Mouse (Mus musculus): Measurements from ENCODE around the gene Mfn2. TPM values are rescaled to one million over a fixed set of nuclear protein-coding genes. Genes with fewer than 3 reads are reported as not detected.

Gene Mfn2
- 58.3 and 58.5 TPM in 2 replicates for polyA plus RNA-seq (2012; rRNA removed)

DNA sequence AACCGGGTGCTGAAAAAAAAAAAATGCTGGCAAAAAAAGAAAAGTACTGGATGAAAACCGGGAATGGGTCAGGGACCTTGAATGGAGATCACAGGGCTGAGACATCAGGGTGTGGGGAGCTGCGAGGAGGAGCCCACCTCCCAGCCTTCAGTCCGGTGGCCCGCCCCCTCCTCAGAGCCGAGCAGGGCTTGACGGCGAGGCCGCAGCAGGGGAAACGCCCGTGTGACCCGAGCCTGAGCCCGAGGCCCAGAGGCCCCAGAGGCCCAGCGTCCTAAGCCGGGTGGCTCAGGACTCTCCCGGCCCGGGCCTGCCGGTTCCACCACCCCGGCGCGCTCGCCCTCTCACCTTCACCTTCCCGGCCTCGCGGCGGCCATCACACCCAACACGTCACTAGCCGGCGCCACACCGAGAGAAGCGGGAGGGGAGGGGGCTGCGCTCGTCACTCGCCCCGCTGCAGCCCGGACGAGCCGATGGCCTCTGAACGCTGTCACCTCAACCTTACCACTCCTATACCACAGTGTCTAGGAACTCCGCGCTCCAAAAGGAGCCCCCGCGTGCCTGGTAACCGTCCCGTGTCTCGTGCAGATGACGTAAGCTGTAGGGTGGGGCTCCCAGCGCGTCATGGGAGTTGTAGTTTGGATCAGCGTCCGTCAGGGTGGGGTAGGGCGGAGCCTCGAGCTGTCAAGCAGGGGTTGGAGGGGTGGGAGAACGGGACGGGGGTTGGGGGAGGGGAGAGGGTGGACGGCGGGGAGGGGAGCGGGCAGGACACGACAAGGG is at the start of gene Mfn2:
Gene Mfn2 (minus strand): TSS at position 392 of the 777 bp plus-strand sequence.

DNA sequence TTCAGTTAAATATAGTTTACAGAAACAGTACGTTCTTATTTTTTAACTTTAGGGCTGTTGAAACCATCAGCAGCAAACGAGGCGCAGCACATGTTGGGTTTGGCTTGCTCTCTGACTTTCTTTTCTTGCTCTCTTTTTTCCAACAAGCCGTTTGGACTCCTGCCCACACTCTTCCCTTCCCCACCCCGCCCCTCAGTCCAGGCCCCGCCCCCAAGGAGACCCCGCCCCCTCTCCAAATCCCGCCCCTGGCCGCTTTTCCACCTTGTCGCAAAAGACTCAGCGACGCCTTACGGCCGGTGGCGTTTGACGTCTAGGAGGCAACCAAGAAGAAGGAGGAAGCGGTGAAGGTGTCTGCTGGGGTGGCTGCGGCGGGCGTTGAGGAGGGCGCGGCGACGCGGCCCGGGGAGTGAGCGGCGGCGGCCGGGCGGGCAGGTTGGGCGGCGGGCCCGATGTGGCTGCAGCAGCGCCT is 36.1 kb upstream of the Mfn2 start, which contains the start of gene 2510039O18Rik:
Gene 2510039O18Rik (plus strand): TSS at position 320 of the 469 bp plus-strand sequence.

GRCm38 (mm10) chr4:147936331-147936954 is 31.9 kb upstream of the Mfn2 start, which contains the start of gene Plod1:
Gene Plod1, minus strand, starts transcription at chr4:147936767.

GRCm38 (mm10) chr4:147868450-147869031 is 36.0 kb downstream of the Mfn2 start, which contains the start of the genes Miip and Fv1:
Gene Miip, minus strand, starts transcription at chr4:147868816.
Gene Fv1, plus strand, starts transcription at chr4:147868979.

DNA sequence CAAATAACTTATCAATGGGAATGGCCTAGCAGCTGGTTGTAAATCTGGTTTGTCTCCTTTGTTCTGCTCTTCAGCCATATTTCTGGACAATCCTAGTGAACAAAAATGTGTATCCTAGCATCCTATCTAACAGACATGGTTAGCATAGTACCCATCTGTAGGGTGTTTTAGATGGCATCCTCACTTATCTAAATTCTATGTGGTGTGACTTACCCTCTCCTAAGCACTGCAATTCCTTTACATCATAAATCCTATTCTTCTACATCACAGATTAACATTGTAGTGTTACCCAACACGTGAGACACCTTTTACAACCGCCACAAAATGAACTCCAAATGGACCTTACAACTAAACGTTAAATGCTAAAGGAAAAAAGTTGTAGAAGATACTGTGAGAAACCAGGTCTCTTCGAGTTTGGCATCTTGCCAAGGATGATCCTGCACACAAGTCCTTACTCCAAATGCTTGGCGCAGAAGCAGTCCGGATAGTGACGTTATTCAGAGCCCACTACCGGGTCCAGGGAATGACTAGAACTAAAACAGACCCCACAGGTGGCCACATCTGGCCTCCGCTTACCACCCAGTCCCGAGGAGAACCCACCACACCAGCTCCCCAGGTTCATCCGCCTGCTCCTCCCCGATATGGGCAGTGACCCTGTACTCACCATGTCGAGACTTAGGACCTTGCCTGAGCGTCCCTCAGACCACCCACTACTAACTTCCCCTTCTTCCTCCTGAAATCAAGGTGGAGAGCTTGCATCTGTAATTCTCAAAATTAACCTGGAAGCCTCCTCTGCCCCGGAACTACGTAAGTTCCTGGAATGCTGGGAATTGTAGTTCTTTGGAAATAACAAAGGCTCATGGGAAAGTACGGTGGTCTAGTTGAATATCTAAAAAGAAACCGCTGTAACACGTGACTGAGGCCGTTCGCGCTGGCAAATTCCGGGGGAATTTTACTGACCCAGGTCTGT is 56.6 kb downstream of the Mfn2 start, which contains the start of gene Zfp933:
Gene Zfp933 (minus strand): TSS at position 753 of the 970 bp plus-strand sequence.

Other genes with a start within 250 kb of the Mfn2 start
- not detected in 2 replicates for gene Zfp534, start 202.2 kb downstream of the Mfn2 start, polyA plus RNA-seq (2012; rRNA removed)
- gene Zfp984, start 94.9 kb downstream of the Mfn2 start, polyA plus RNA-seq (2012; rRNA removed): 3.5 and 3.6 TPM in 2 replicates
- gene Zfp933, start 56.3 kb downstream of the Mfn2 start, polyA plus RNA-seq (2012; rRNA removed): 7.0 and 8.1 TPM in 2 replicates
- gene Miip, start 35.9 kb downstream of the Mfn2 start, polyA plus RNA-seq (2012; rRNA removed): 108 and 125 TPM in 2 replicates
- gene Fv1, start 35.7 kb downstream of the Mfn2 start, polyA plus RNA-seq (2012; rRNA removed): 10.0 and 11.1 TPM in 2 replicates
- gene Plod1, start 32.1 kb upstream of the Mfn2 start, polyA plus RNA-seq (2012; rRNA removed): 19.6 and 37.3 TPM in 2 replicates
- 49.3 and 49.4 TPM in 2 replicates for gene 2510039O18Rik, start 36.2 kb upstream of the Mfn2 start, polyA plus RNA-seq (2012; rRNA removed)
- gene Nppb, start 81.1 kb upstream of the Mfn2 start, polyA plus RNA-seq (2012; rRNA removed): 0.26 TPM in 1 of 2 replicates, not detected in the other
- 0.65 and 1.1 TPM in 2 replicates for gene Nppa, start 96.0 kb upstream of the Mfn2 start, polyA plus RNA-seq (2012; rRNA removed)
- gene Clcn6, start 134.1 kb upstream of the Mfn2 start, polyA plus RNA-seq (2012; rRNA removed): 51.6 and 54.5 TPM in 2 replicates
- 37.8 and 38.4 TPM in 2 replicates for gene Mthfr, start 134.4 kb upstream of the Mfn2 start, polyA plus RNA-seq (2012; rRNA removed)
- gene Agtrap, start 183.3 kb upstream of the Mfn2 start, polyA plus RNA-seq (2012; rRNA removed): 5.5 and 6.7 TPM in 2 replicates
- 116 and 129 TPM in 2 replicates for gene Mad2l2, start 225.7 kb upstream of the Mfn2 start, polyA plus RNA-seq (2012; rRNA removed)
- 48.5 and 59.7 TPM in 2 replicates for gene Draxin, start 226.0 kb upstream of the Mfn2 start, polyA plus RNA-seq (2012; rRNA removed)
- 18.0 and 20.3 TPM in 2 replicates for gene Fbxo6, start 247.4 kb upstream of the Mfn2 start, polyA plus RNA-seq (2012; rRNA removed)